Mouse (Mus musculus) kidney, embryonic 15.5 days (tissue): ENCODE results near the gene Prickle1. TPM values are rescaled to one million over a fixed set of nuclear protein-coding genes. Genes with fewer than 3 reads are reported as not detected.

Source experiments
- ATAC-seq: fragments of 200-750 bp; cut with Nextera tagmentation; replicated peaks from 2 replicates; pipeline ENCODE4 v1.8.0; 2017; ENCODE audit warnings: moderate TSS enrichment; ENCODE audit not compliant: low FRiP score
- H3K27ac ChIP-seq: fragments of 300-500 bp; sonication (generic); 2 replicates; pipeline ENCODE4 v1.5.1; 2015; ENCODE audit warnings: mild to moderate bottlenecking, inconsistent platforms
- H3K27me3 ChIP-seq: fragments of 300-500 bp; sonication (generic); 2 replicates; pipeline ENCODE4 v1.6.1; 2015; ENCODE audit warnings: inconsistent platforms
- H3K36me3 ChIP-seq: fragments of 300-500 bp; sonication (generic); 2 replicates; pipeline ENCODE4 v1.6.1; 2015; ENCODE audit warnings: inconsistent platforms
- H3K4me1 ChIP-seq: fragments of 300-500 bp; sonication (generic); 2 replicates; pipeline ENCODE4 v1.6.1; 2015; ENCODE audit warnings: inconsistent platforms
- H3K4me2 ChIP-seq: fragments of 300-500 bp; sonication (generic); 2 replicates; pipeline ENCODE4 v1.6.1; 2015; ENCODE audit warnings: moderate library complexity, mild to moderate bottlenecking, inconsistent platforms
- H3K4me3 ChIP-seq: fragments of 300-500 bp; sonication (generic); replicated peaks from 2 replicates; pipeline ENCODE4 v1.5.1; 2015; ENCODE audit warnings: mild to moderate bottlenecking, inconsistent platforms
- H3K9ac ChIP-seq: fragments of 300-500 bp; sonication (generic); 2 replicates; pipeline ENCODE4 v1.6.1; 2015; ENCODE audit warnings: mild to moderate bottlenecking, inconsistent platforms
- H3K9me3 ChIP-seq: fragments of 300-500 bp; sonication (generic); replicated peaks from 2 replicates; pipeline ENCODE4 v1.6.1; 2016; ENCODE audit warnings: inconsistent platforms
- WGBS: fragments of 180-500 bp; shearing (Covaris S2); methylation state at CpG from one replicate; pipeline ENCODE4 v1.1.7; 2015; ENCODE audit warnings: mixed read lengths; 5-methylcytosine and 5-hydroxymethylcytosine counted together
- polyA plus RNA-seq: library from polyadenylated mRNA; unstranded; fragments of >200 nt; fragmentation: Nextera tagmentation; extraction: Ambion mirVana; gene quantifications from 2 replicates; pipeline ENCODE4 v1.2.1, GENCODE M21; 2015

The Prickle1 gene
- polyA plus RNA-seq = 24.3 and 27.0 TPM in 2 replicates

DNA sequence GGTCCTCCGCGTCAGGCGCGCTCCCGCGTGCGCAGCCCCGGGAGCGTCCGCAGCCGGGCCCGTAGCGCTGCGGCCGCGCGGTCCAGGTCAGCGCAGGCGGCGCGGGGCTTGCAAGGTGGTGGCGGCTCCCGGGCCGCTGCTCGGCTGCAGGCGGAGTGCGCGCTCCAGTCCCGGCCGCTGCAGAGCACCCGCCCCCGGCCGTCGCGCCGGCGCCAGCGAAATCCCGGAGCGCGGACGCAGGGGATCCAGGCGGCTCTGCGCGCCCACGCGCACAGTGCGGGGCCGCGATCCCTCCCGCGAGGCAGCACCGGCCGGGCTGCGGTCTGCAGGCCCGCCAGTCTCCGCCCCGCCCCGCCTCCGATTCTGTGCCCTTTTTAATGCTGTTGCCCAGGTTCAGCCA, at the start of gene Prickle1:
Gene Prickle1, minus strand, starts transcription at position 146 of the 400 bp plus-strand sequence.
- peak within 1 kb of the TSS; percentile 89 for H3K4me3 ChIP-seq
- H3K9me3 ChIP-seq = no peaks in the 10 kb centered on the region
- WGBS = 0% methylated on average over 60 of the region's 60 CpGs
- H3K27me3 ChIP-seq = no peaks in the 10 kb centered on the region
- H3K4me1 ChIP-seq = peaks cover 51% of the 10 kb centered on the region
- peak within 1 kb of the TSS; percentile 97 for H3K9ac ChIP-seq
- ATAC-seq = peak; percentile 93
- H3K36me3 ChIP-seq = no peaks in the 10 kb centered on the region
- peak within 1 kb of the TSS; percentile 96 for H3K27ac ChIP-seq
- peak within 1 kb of the TSS; percentile 92 for H3K4me2 ChIP-seq

GRCm38 (mm10) chr15:93640221-93640620, 44.5 kb upstream of the Prickle1 start:
- no peaks in the 10 kb centered on the region for H3K36me3 ChIP-seq
- WGBS = 80% methylated on average over 2 of the region's 2 CpGs

DNA sequence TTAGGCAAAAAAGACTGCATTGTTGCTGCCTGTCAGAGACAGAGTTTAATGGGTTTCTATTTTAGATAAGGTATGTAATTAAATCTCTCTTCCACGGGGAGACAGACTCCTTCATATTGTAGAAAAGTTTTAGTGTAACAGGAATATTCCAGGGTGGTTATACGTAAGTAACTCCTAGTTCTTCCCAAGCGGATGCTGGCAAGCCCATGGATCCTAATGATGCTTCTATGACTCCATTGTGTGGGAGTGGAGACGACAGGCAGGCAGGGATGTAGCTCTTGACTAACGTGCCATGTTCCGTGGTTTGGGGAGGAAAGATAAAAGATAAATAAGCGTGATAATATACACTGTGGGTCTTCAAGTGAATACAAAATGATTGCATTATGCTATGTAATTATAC, 41.3 kb upstream of the Prickle1 start:
- no peak for ATAC-seq
- 63% methylated on average over 7 of the region's 7 CpGs for WGBS

More at GRCm38 (mm10) chr15:93640221-93640620, 44.5 kb upstream of the Prickle1 start:
- Histone ChIP-seq H3K9me3 (no peaks in the 10 kb centered on the region), H3K27ac (no peak overlapping the region), H3K4me3 (no peak overlapping the region), H3K4me1 (0 out of 2 replicates have a peak, but pooled peaks cover 3% of the 10 kb centered on the region), H3K9ac (no peak overlapping the region), H3K27me3 (no peaks in the 10 kb centered on the region), H3K4me2 (no peak overlapping the region)
- no peak for ATAC-seq

GRCm38 (mm10) chr15:93635603-93636002, 39.9 kb upstream of the Prickle1 start:
- WGBS = 47% methylated on average over 4 of the region's 4 CpGs
- ATAC-seq = no peak
- no peaks in the 10 kb centered on the region for H3K27me3 ChIP-seq
- no peak overlapping the region for H3K27ac ChIP-seq
- H3K4me3 ChIP-seq = no peak overlapping the region
- H3K9ac ChIP-seq = no peak overlapping the region
- no peaks in the 10 kb centered on the region for H3K36me3 ChIP-seq
- H3K4me1 ChIP-seq = peaks cover 12% of the 10 kb centered on the region
- H3K9me3 ChIP-seq = no peaks in the 10 kb centered on the region
- no peak overlapping the region for H3K4me2 ChIP-seq

More for the DNA sequence above, 41.3 kb upstream of the Prickle1 start:
- H3K4me2 ChIP-seq = no peak overlapping the region
- H3K4me3 ChIP-seq = no peak overlapping the region
- H3K36me3 ChIP-seq = no peaks in the 10 kb centered on the region
- H3K27ac ChIP-seq = no peak overlapping the region
- no peak overlapping the region for H3K9ac ChIP-seq
- no peaks in the 10 kb centered on the region for H3K9me3 ChIP-seq
- H3K4me1 ChIP-seq = 0 out of 2 replicates have a peak, but pooled peaks cover 3% of the 10 kb centered on the region
- no peaks in the 10 kb centered on the region for H3K27me3 ChIP-seq

- no peak for ATAC-seq
Observed at GRCm38 (mm10) chr15:93634536-93634935, 38.8 kb upstream of the Prickle1 start.

GRCm38 (mm10) chr15:93630001-93630541, 34.4 kb upstream of the Prickle1 start:
- peaks cover 37% of the 10 kb centered on the region for H3K4me1 ChIP-seq
- no peak overlapping the region for H3K9ac ChIP-seq
- 49% methylated on average over 14 of the region's 14 CpGs for WGBS
- H3K27me3 ChIP-seq = no peaks in the 10 kb centered on the region
- H3K36me3 ChIP-seq = no peaks in the 10 kb centered on the region
- peak; percentile 48; the same call in 1 of the 2 replicates for ATAC-seq
- H3K9me3 ChIP-seq = no peaks in the 10 kb centered on the region
- 0 out of 2 replicates have a peak overlapping the region, but pooled peaks have one; percentile 28 for H3K4me2 ChIP-seq
- H3K4me3 ChIP-seq = no peak overlapping the region
- peak overlapping the region; percentile 48 for H3K27ac ChIP-seq

More at GRCm38 (mm10) chr15:93634536-93634935, 38.8 kb upstream of the Prickle1 start:
- H3K27ac ChIP-seq = no peak overlapping the region
- peaks cover 22% of the 10 kb centered on the region for H3K4me1 ChIP-seq
- H3K9ac ChIP-seq = no peak overlapping the region
- 73% methylated on average over 5 of the region's 5 CpGs for WGBS
- H3K9me3 ChIP-seq = no peaks in the 10 kb centered on the region
- H3K4me3 ChIP-seq = no peak overlapping the region
- H3K4me2 ChIP-seq = no peak overlapping the region
- H3K27me3 ChIP-seq = no peaks in the 10 kb centered on the region
- H3K36me3 ChIP-seq = no peaks in the 10 kb centered on the region

GRCm38 (mm10) chr15:93629201-93629600, 33.5 kb upstream of the Prickle1 start:
- Histone ChIP-seq H3K36me3 (no peaks in the 10 kb centered on the region), H3K27ac (no peak overlapping the region), H3K9ac (no peak overlapping the region), H3K4me2 (no peak overlapping the region), H3K9me3 (no peaks in the 10 kb centered on the region), H3K4me1 (peaks cover 37% of the 10 kb centered on the region), H3K27me3 (no peaks in the 10 kb centered on the region), H3K4me3 (no peak overlapping the region)
- 88% methylated on average over 9 of the region's 9 CpGs for WGBS
- no peak for ATAC-seq

- 63% methylated on average over 21 of the region's 21 CpGs for WGBS
- Histone ChIP-seq H3K4me3 (no peak overlapping the region), H3K9me3 (no peaks in the 10 kb centered on the region), H3K36me3 (no peaks in the 10 kb centered on the region), H3K4me2 (peak overlapping the region; percentile 30), H3K27me3 (no peaks in the 10 kb centered on the region), H3K27ac (peak overlapping the region; percentile 56; the same call in 1 of the 2 replicates), H3K9ac (no peak overlapping the region), H3K4me1 (peaks cover 39% of the 10 kb centered on the region)
- peak; percentile 59; the same call in 1 of the 2 replicates for ATAC-seq
Observed at GRCm38 (mm10) chr15:93627836-93628797, 32.4 kb upstream of the Prickle1 start.

DNA sequence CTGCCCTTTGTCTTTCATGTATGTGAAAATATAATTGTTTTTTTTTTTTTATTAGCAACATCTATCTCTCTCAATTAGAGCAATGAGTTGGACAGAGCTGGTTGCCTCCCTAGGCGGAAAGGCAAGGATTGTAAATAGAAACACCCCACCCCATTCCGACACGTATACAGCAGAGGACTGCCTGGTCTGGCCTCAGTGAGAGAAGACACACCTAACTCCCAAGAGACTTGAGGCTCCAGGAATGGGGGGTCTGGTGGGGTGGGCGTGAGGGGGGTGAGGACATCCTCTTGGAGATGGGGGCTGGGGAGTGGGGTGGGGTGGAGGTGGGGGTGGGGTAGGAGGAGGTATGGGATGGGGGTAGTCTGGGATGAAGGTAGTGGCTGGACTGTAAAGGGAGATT, 23.9 kb upstream of the Prickle1 start:
- no peak overlapping the region for H3K9ac ChIP-seq
- no peaks in the 10 kb centered on the region for H3K27me3 ChIP-seq
- no peak for ATAC-seq
- 0 out of 2 replicates have a peak, but pooled peaks cover 2% of the 10 kb centered on the region for H3K4me1 ChIP-seq
- no peak overlapping the region for H3K27ac ChIP-seq
- 0 out of 2 replicates have a peak, but pooled peaks cover 3% of the 10 kb centered on the region for H3K9me3 ChIP-seq
- no peak overlapping the region for H3K4me3 ChIP-seq
- H3K4me2 ChIP-seq = no peak overlapping the region
- H3K36me3 ChIP-seq = no peaks in the 10 kb centered on the region
- 46% methylated on average over 4 of the region's 4 CpGs for WGBS

DNA sequence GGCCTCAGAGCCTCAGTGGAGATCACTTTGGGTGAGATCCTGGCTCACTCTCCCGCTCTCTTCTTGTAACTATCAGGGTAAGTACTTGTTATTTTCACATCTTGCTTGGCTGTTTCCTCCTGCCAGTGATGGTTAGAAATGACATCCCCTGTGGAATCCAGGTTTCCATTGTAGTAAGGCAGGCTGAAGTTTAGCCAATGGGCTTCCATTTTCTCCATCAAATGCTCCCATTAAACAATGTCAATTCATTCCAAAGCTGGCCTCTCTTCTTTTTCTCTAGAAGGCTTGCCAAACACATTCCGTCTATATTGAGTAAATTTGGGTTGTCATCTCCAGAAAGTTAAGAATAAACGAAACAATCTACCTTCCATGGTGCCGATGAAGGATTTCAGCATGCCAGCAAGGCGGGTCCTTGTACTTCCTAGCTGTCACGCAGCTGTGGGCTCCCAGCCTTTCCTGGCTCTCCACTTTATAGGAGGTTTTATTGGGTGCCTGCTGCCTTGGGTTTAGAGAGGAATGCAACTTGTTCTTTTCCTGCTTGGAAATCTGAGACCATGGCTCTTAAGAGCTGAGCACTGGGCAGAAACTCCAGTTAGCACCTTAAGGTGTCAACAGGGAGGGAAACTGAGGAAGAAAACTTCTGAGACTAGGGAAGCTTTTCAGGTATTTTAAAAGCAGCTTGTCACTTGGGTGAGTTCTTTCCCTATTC, 22.9 kb upstream of the Prickle1 start:
- WGBS = 45% methylated on average over 6 of the region's 6 CpGs
- 0 out of 2 replicates have a peak, but pooled peaks cover 2% of the 10 kb centered on the region for H3K4me1 ChIP-seq
- no peaks in the 10 kb centered on the region for H3K27me3 ChIP-seq
- no peak overlapping the region for H3K27ac ChIP-seq
- no peak overlapping the region for H3K4me2 ChIP-seq
- H3K36me3 ChIP-seq = no peaks in the 10 kb centered on the region
- no peak overlapping the region for H3K4me3 ChIP-seq
- H3K9me3 ChIP-seq = 0 out of 2 replicates have a peak, but pooled peaks cover 3% of the 10 kb centered on the region
- no peak overlapping the region for H3K9ac ChIP-seq
- ATAC-seq = no peak

- no peak overlapping the region for H3K4me3 ChIP-seq
- H3K4me1 ChIP-seq = no peaks in the 10 kb centered on the region
- H3K36me3 ChIP-seq = no peaks in the 10 kb centered on the region
- H3K27ac ChIP-seq = no peak overlapping the region
- ATAC-seq = no peak
- H3K27me3 ChIP-seq = no peaks in the 10 kb centered on the region
- no peak overlapping the region for H3K9ac ChIP-seq
- H3K4me2 ChIP-seq = no peak overlapping the region
- 0 out of 2 replicates have a peak, but pooled peaks cover 3% of the 10 kb centered on the region for H3K9me3 ChIP-seq
- WGBS = 90% methylated on average over 4 of the region's 4 CpGs
Observed at GRCm38 (mm10) chr15:93616277-93616676, 20.6 kb upstream of the Prickle1 start.
